In genomic region chr17:78401713-78402112, GRCm38 (mm10) we compare ENCODE assay signal across 12 mouse cellular contexts. TPM values are rescaled to one million over a fixed set of nuclear protein-coding genes. Genes with fewer than 3 reads are reported as not detected.
A peak's percentile ranks its signal among the peaks of the same experiment; 100 is the strongest.
DNase-seq lines count a peak whose midpoint lies in the region; ATAC-seq and TF ChIP-seq lines count a peak whose summit lies in the region.
"Had no signal": no experiment of that assay in that cellular context is flagged by ENCODE, and none has a peak within 500 bp of the region (broad histone marks: within the 10 kb centered on the region; RNA-seq: fewer than 3 reads in every experiment).

No protein-coding gene starts in this region.

- ATAC-seq in liver, embryonic 12.5 days: no peak

- peak overlapping the region; percentile 80 for H3K27ac ChIP-seq in gastrocnemius, adult 2 months
- H3K27ac ChIP-seq in liver, embryonic 12.5 days: peak overlapping the region; percentile 45; the same call in 1 of the 2 replicates
- H3K27ac ChIP-seq: limb, embryonic 10.5 days had no signal

- H3K9me3 ChIP-seq in liver, embryonic 12.5 days (replicated peaks): no peaks in the 10 kb centered on the region
- H3K9me3 ChIP-seq: limb, embryonic 10.5 days had no signal

- peaks cover 62% of the 10 kb centered on the region for H3K36me3 ChIP-seq in liver, embryonic 12.5 days

- peaks cover 38% of the 10 kb centered on the region for H3K4me1 ChIP-seq in liver, embryonic 12.5 days

- H3K4me3 ChIP-seq in gastrocnemius, adult 2 months: no peak overlapping the region
- no peak overlapping the region for H3K4me3 ChIP-seq in liver, embryonic 12.5 days
- H3K4me3 ChIP-seq: erythroblast, embryonic 14.5 days; limb, embryonic 10.5 days had no signal

- H3K9ac ChIP-seq in liver, embryonic 12.5 days: no peak overlapping the region

- no peak overlapping the region for H3K4me2 ChIP-seq in liver, embryonic 12.5 days

- TF ChIP-seq CTCF in gastrocnemius, adult 2 months (IDR thresholded peaks at IDR 0.05): no peak

- WGBS in liver, embryonic 12.5 days (ENCODE audit: insufficient replicate concordance): 69% methylated on average over 4 of the region's 4 CpGs

- no peaks in the 10 kb centered on the region for H3K27me3 ChIP-seq in liver, embryonic 12.5 days (replicated peaks)

- intact Hi-C loops in gastrocnemius, adult 2 months (cut with DNase I): no loop called here

- peak; percentile 41 for DNase-seq in gastrocnemius, adult 2 months
- no peak for DNase-seq in gastrocnemius, postnatal 25 days
- no peak for DNase-seq in liver
- peak; percentile 73 to 87 for DNase-seq in cerebellum, postnatal 14 days
- DNase-seq in lung, postnatal 36 days: peak; percentile 39
- DNase-seq in frontal cortex, adult 2 months (ENCODE audit: extremely low spot score in 1 of 2, low spot score in 1 of 2): no peak
- DNase-seq in yolk sac, embryonic 10.5 days (ENCODE audit: low spot score): no peak
- DNase-seq: gastrocnemius, postnatal 10 days; kidney, adult 18-20 months had no signal

RNA-seq across cellular contexts. Expression of gene Fez2, which starts 16.2 kb away (rescaled TPM):
- total RNA-seq in gastrocnemius, adult 2 months (2021): 10 to 100 TPM; 58.2 to 65.3 TPM
- 10 to 100 TPM; 52.0 to 62.7 TPM for total RNA-seq in gastrocnemius, postnatal 25 days (2021)
- polyA plus RNA-seq in liver, embryonic 12.5 days (2016; fragmentation: Nextera tagmentation; extraction: Ambion mirVana): 24.0 and 24.9 TPM in 2 replicates
- 46.6 and 48.9 TPM in 2 replicates for polyA plus RNA-seq in frontal cortex, adult 2 months (2012; rRNA removed)

Comparison
In these comparisons a context has a peak if more than half of its experiments do, and no peak if none do; other contexts are left out.
1. DNase-seq: peak in gastrocnemius, adult 2 months (single experiment), cerebellum, postnatal 14 days (2 of 2) and lung, postnatal 36 days (single experiment); none in gastrocnemius, postnatal 25 days (single experiment), liver (single experiment), frontal cortex, adult 2 months (0 of 2) and yolk sac, embryonic 10.5 days (single experiment).